Mouse (Mus musculus): ENCODE measurements around the gene Myo1c. TPM values are rescaled to one million over a fixed set of nuclear protein-coding genes. Genes with fewer than 3 reads are reported as not detected.

Gene Myo1c
- total RNA-seq, 2 experiments from 2014 or later: 11.8 to 18.6 TPM

DNA sequence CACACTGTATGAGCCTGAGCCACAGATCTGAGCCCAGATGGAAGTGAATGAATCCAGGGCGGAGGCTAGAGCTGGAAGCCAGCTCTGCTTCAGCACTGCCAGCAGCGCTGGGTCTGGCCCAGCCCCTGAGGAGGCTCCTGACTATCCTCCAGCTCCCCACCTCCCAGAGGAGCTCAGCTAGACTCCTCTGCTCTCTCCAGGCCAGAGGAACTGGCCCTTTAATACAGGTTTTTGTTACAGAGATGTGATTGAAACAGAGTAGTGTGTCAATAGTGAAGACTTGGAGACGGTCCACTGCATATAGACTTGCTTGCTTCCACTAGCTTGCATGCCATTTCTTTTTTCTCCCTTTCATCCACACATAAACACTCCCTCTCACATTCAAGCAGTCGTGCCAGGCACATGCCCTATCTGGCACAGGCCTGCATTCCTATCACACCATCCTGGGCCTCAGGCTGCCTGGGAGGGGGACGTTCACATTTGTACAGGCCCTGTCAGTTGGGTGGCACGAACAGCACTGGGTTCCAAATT is 2.6 kb upstream of the Myo1c start:
- DNase-seq (ENCODE audit: extremely low spot score in 1 of 2, low spot score in 1 of 2): peak in 1 of 2 experiments; percentile 51

DNA sequence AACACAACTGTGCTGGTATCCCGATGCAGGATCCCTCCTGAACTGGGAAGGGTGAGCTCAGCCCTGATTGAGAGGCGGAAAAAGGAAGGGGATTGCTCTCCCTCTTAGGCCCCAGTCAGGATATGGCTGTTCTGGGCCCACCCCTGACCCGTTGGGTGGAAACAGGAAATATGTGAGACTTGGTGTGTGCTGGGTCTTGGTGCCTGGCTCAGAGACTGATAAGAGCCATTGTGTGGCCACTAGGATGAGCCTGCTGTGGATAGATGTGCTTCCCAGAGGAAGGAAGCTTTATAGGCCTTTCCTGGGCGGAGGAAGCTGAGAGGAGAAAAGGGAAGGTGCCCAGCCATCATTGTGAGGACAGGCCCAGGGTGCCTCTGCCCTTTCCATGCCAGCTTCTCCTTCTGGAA is 1.1 kb upstream of the Myo1c start:
- no peak for DNase-seq (ENCODE audit: extremely low spot score in 1 of 2, low spot score in 1 of 2)

DNA sequence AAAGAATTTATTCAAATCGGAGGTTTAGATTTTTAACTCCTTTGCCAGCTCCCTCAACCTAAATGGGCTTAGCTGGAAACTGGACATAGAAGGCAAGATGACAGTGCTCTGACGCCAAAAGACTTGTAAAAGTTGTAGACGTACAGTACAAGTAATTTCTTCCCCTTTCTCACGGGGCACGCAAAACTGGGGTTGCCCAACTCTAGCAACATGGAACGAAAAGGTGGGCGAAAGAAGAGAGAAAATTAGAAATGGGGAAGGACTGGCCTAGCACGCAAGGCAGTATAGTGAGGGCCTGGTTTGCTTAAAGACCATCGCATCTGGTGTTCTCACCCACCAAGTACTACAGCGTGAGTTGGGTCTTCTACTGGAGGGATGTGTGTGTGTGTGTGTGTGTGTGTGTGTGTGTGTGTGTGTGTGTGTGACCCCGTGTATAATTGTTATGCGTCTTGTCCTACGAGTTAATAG is 688 bp downstream of the Myo1c start:
- no peak for DNase-seq (ENCODE audit: extremely low spot score in 1 of 2, low spot score in 1 of 2)

- DNase-seq (ENCODE audit: extremely low spot score in 1 of 2, low spot score in 1 of 2): peak; percentile 56 to 63
Observed at GRCm38 (mm10) chr11:75651426-75652221, 1.3 kb downstream of the Myo1c start.

DNA sequence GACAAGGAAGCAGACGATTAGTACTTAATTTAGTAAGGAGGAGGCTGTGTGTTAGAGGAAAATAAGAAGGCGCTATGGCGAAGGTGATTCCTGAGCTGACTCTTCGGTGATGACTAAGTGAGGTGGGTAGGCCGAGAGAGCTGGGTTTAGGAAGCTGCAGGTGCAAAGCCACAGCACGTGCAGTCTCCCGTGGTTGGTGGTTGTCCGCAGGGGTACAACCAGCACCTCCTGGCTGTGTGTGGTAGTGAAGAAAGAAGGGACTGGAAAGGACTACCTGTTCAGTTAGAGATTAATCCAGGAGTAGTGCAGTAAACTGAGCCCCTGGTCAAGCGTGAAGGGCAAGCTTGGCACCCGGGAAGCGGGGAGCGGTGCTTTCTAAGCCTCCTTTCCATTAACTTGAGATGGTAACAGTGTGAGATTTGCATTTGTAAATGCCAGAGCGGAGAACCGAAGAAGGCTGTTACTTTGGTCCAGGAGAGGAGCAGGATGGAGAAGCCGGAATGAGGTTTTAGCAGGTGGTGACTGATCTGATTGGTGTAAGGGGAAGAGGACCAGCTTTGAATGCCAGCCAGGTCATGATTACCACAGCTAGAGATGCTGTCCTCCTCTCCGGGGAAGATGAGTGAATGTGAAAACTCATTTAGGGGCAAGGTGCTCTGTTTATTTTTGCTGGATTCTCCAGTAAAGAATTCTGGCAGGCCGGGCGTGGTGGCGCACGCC is 2.1 kb downstream of the Myo1c start:
- DNase-seq (ENCODE audit: extremely low spot score in 1 of 2, low spot score in 1 of 2): no peak

GRCm38 (mm10) chr11:75652942-75653684 is 2.8 kb downstream of the Myo1c start:
- no peak for DNase-seq (ENCODE audit: extremely low spot score in 1 of 2, low spot score in 1 of 2)

GRCm38 (mm10) chr11:75653781-75654470 is 3.6 kb downstream of the Myo1c start:
- peak; percentile 39 to 47 for DNase-seq (ENCODE audit: extremely low spot score in 1 of 2, low spot score in 1 of 2)

DNA sequence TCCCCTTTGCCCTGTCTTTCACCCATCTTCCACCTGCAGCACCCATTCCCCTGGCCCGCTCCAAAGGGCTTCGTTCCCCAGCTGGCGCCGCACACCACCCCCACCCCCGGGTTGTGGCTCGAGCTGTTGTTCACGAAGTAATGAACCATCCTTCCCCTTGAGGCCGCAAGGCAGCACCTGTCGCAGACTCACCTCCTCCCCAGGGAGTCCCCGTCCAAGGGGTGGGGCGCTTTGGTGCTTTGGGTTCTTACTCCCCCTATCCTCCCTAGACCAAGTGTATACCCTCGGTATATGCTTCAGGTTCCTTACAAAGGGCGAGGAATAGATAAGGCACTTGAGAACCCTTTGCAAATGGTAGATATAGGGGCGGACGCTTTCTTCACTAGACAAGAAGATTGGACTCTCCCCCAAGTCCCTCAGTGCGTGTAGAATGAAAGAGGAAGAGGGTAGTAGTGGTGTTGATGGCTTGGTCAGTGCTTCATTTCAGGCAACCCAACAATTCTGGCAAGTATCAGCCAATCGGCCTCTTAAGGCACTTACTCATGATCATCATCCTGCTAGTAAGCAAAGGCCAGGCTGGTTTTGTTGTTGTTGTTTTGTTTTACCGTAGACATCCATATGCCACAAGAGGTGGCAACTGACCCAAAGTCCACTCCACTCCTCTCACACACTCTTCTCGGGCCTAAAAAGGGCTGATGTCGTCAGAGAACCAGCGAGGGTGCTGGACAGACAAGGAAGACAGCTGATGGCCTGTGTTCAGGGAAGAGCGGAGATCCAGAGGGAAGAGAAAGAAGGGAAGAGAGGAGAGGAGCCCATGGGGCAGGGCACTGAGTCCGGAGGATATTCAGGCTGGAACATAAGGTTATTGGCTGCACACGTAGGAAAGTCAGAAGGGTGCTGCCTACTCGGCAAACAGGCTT is 4.4 kb downstream of the Myo1c start:
- no peak for DNase-seq (ENCODE audit: extremely low spot score in 1 of 2, low spot score in 1 of 2)

- peak in 1 of 2 experiments; percentile 43 for DNase-seq (ENCODE audit: extremely low spot score in 1 of 2, low spot score in 1 of 2)
Observed at GRCm38 (mm10) chr11:75655621-75656545, 5.6 kb downstream of the Myo1c start.

- DNase-seq (ENCODE audit: extremely low spot score in 1 of 2, low spot score in 1 of 2): no peak
Observed at GRCm38 (mm10) chr11:75656621-75657590, 6.6 kb downstream of the Myo1c start.

GRCm38 (mm10) chr11:75657841-75658240 is 7.5 kb downstream of the Myo1c start:
- no peak for DNase-seq (ENCODE audit: extremely low spot score in 1 of 2, low spot score in 1 of 2)

GRCm38 (mm10) chr11:75658311-75658710 is 8.0 kb downstream of the Myo1c start:
- DNase-seq (ENCODE audit: extremely low spot score in 1 of 2, low spot score in 1 of 2): no peak

DNA sequence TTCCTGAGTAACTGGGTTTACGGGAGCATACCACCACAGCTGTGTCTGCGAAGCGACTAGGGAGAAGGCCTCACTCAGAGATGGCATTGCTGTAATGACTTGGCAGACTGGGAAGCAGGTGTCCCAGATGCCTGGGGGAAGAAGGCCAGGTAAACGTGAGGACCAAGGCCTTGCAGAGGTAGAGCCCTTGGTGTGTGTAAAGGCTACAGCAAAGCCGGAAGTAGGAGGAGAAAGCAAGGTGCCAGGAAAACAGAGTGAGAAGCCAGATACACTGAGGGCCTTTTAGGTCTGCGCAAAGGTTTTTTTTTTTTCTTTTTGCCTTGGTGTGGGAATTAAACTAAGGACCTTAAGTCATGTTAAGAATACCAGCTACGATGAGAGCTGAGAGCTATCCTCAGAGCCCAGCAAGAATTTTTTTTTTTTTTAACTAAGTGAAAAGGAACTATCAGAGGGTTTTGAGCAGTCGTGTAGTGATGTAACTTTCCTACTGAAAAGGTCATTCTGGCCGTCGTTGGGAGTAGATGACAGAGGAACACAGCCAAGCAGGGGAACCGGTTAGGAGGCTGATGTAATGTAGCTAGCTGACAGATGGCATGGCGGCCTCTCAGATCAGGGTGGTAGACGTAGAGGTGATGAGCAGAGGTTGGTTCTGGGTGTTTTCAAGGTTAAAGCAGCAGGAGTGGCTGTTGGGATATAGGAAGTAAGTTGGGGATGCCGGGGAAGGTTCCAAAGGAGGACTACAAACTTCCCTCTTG is 8.9 kb downstream of the Myo1c start:
- no peak for DNase-seq (ENCODE audit: extremely low spot score in 1 of 2, low spot score in 1 of 2)

- no peak for DNase-seq (ENCODE audit: extremely low spot score in 1 of 2, low spot score in 1 of 2)
Observed at GRCm38 (mm10) chr11:75660081-75660590, 9.8 kb downstream of the Myo1c start.

DNA sequence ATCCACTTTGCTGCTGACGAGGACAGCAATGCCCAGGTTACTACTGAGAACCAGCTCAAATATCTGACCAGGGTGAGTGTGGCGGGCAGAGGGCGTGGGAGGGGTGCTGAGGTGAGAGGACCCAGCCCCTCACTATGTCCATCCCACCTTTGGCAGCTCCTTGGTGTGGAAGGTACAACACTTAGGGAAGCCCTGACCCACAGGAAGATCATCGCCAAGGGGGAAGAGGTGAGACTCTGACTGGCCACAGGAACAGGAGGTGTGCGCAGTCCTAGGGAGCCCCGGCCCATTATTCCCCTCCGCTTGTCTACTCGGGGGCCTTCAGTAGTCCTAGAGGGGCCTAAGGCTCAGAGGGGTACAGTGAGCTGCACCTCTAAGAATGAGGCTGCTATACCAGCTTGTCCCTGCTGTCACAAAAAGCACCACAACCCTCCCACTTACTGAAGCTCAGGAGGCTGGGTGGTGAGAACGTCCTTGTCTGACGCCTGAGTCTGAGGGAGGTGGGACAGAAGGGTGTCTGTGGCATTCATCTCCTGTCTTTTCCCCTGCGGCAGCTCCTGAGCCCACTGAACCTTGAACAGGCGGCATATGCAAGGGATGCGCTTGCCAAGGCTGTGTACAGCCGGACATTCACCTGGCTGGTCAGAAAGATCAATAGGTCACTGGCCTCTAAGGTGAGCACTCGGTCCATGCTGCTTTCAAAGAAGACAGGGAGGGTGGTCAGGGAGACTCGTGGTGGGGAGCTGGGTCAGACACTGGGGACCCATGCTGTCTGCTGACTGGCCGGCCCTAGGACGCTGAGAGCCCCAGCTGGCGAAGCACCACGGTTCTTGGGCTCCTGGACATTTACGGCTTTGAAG is 10.9 kb downstream of the Myo1c start:
- DNase-seq (ENCODE audit: extremely low spot score in 1 of 2, low spot score in 1 of 2): no peak
